8 mouse cellular contexts compared by ENCODE assay signal in genomic region chr12:84180701-84181435, GRCm38 (mm10). TPM values are rescaled to one million over a fixed set of nuclear protein-coding genes. Genes with fewer than 3 reads are reported as not detected.
A peak's percentile ranks its signal among the peaks of the same experiment; 100 is the strongest.
DNase-seq lines count a peak whose midpoint lies in the region; TF ChIP-seq lines count a peak whose summit lies in the region.

No protein-coding gene starts in this region.

- dilution Hi-C loops in CH12.LX (cut with MboI; ENCODE audit: extremely low pct_ligation_motif_present, extremely low pct_unique_long_range_greater_than_20kb, low sequenced_read_pairs), result no loop called here

- no peaks in the 10 kb centered on the region for H3K27me3 ChIP-seq in CH12.LX (replicated peaks)
- no peaks in the 10 kb centered on the region for H3K27me3 ChIP-seq in forebrain, embryonic 10.5 days (ENCODE audit: poor library complexity, severe bottlenecking)

- H3K27ac ChIP-seq in CH12.LX (ENCODE audit: insufficient read depth, low read depth), result no peak overlapping the region
- H3K27ac ChIP-seq in forebrain, embryonic 10.5 days, result peak overlapping the region; percentile 45; the same call in 1 of the 2 replicates

- no peak for TF ChIP-seq POLR2A in CH12.LX (IDR thresholded peaks at IDR 0.05; ENCODE audit: low read depth, low read length)

- no peak for TF ChIP-seq EP300 in CH12.LX (IDR thresholded peaks at IDR 0.05; ENCODE audit: low read length)

- in situ Hi-C loops in CH12.LX (cut with MboI; ENCODE audit: low pct_ligation_motif_present, low pct_unique_long_range_greater_than_20kb, low sequenced_read_pairs), result no loop called here

- no peak for TF ChIP-seq RAD21 in CH12.LX (IDR thresholded peaks at IDR 0.05; ENCODE audit: low read depth, low read length)

- H3K4me2 ChIP-seq in CH12.LX (ENCODE audit: insufficient read depth, low read depth, poor library complexity, severe bottlenecking), result no peak overlapping the region

- 84% methylated on average over 8 of the region's 8 CpGs for WGBS in forebrain, embryonic 10.5 days

- no peak overlapping the region for H3K9ac ChIP-seq in CH12.LX (ENCODE audit: insufficient read depth, low read depth)

- H3K4me3 ChIP-seq in CH12.LX (replicated peaks in 1 of 3; ENCODE audit: low read depth in 2 of 3, low read length in 2 of 3, poor library complexity in 1 of 3), result no peak overlapping the region
- H3K4me3 ChIP-seq in forebrain, embryonic 10.5 days, result peak overlapping the region; percentile 14; the same call in 1 of the 2 replicates

- peaks cover 6% of the 10 kb centered on the region for H3K9me3 ChIP-seq in CH12.LX (replicated peaks; ENCODE audit: low read length)
- H3K9me3 ChIP-seq in forebrain, embryonic 10.5 days, result no peaks in the 10 kb centered on the region

- TF ChIP-seq CTCF in CH12.LX (conservative IDR thresholded peaks at IDR 0.05 in 1 of 2, IDR thresholded peaks at IDR 0.05 in 1 of 2; ENCODE audit: low read depth in 2 of 2, low read length in 2 of 2), result no peak

- peaks cover 0 to 46% of the 10 kb centered on the region in 2 experiments for H3K36me3 ChIP-seq in CH12.LX (replicated peaks in 1 of 2; ENCODE audit: control insufficient read depth in 1 of 2, insufficient read depth in 1 of 2, low read length in 1 of 2)
- peaks cover 18% of the 10 kb centered on the region for H3K36me3 ChIP-seq in forebrain, embryonic 10.5 days (replicated peaks)

- no peak for DNase-seq in CH12.LX (ENCODE audit: extremely low read depth)
- DNase-seq in adrenal gland, adult 8-10 months, result peak; percentile 89
- DNase-seq in forebrain, embryonic 10.5 days (ENCODE audit: extremely low spot score, low spot score), result no peak
- DNase-seq in heart, postnatal 10 days, result peak; percentile 87 to 88
- DNase-seq in kidney, postnatal 25 days, result peak; percentile 87 to 92
- DNase-seq in lung, postnatal 25 days (ENCODE audit: low spot score), result peak; percentile 88
- DNase-seq in spleen, postnatal 4 days (ENCODE audit: low spot score in 2 of 2), result peak; percentile 84 to 88
- DNase-seq in left cerebral cortex, postnatal 25 days (ENCODE audit: low spot score in 2 of 2), result no peak

- peaks cover 22 to 80% of the 10 kb centered on the region in 2 experiments for H3K4me1 ChIP-seq in CH12.LX (ENCODE audit: control insufficient read depth in 1 of 2, insufficient read depth in 2 of 2)
- H3K4me1 ChIP-seq in forebrain, embryonic 10.5 days, result peaks cover 61% of the 10 kb centered on the region

- peaks cover 19% of the 10 kb centered on the region; the same call in 1 of the 2 replicates for H3K79me2 ChIP-seq in CH12.LX (replicated peaks; ENCODE audit: control insufficient read depth, extremely low read depth, insufficient read depth, poor library complexity, severe bottlenecking)

- intact Hi-C loops in heart, postnatal 10 days (cut with DNase I), result no loop called here
- intact Hi-C loops in left cerebral cortex, postnatal 25 days (cut with DNase I), result no loop called here

TF ChIP-seq in CH12.LX, 34 proteins besides CTCF, POLR2A, EP300 and RAD21:
- peak; percentile 29; the same call in 1 of the 2 replicates for TF ChIP-seq BHLHE40 (IDR thresholded peaks at IDR 0.05; ENCODE audit: low read depth, low read length)
- TF ChIP-seq SMC3 (IDR thresholded peaks at IDR 0.05; ENCODE audit: low read depth, low read length), result no peak

RNA-seq across cellular contexts. Expression of gene Pnma1, which starts 32.6 kb away (rescaled TPM):
- total RNA-seq in CH12.LX (2012; rRNA removed), result 0.13 and 0.21 TPM in 2 replicates
- not detected in 2 replicates for total RNA-seq in CH12.LX (2014; rRNA removed)
- polyA plus RNA-seq in CH12.LX (2012; ENCODE audit: insufficient read length, low read depth), result 0.30 TPM in 2 replicates
- under 1 TPM; 0.09 to 0.56 (median 0.35) TPM for total RNA-seq in adrenal gland, adult 8-10 months (2022)
- polyA plus RNA-seq in forebrain, embryonic 10.5 days (2016; fragmentation: Nextera tagmentation; extraction: Ambion mirVana), result 1.3 and 1.8 TPM in 2 replicates
- total RNA-seq in heart, postnatal 10 days (2021), result under 1 TPM; 0.35 to 0.43 TPM
- total RNA-seq in left cerebral cortex, postnatal 25 days (2021), result 1 to 10 TPM; 4.9 to 5.2 TPM

RNA-seq across cellular contexts. Expression of gene Elmsan1, which starts 37.8 kb away (rescaled TPM):
- total RNA-seq in CH12.LX (2012; rRNA removed) (5.6 TPM in 2 replicates), CH12.LX (2014; rRNA removed) (2.0 and 2.2 TPM in 2 replicates)
- 12.4 and 14.3 TPM in 2 replicates for polyA plus RNA-seq in CH12.LX (2012; ENCODE audit: insufficient read length, low read depth)
- total RNA-seq in adrenal gland, adult 8-10 months (2022), result 10 to 100 TPM; 21.2 to 31.2 (median 27.3) TPM
- 7.0 and 8.7 TPM in 2 replicates for polyA plus RNA-seq in forebrain, embryonic 10.5 days (2016; fragmentation: Nextera tagmentation; extraction: Ambion mirVana)
- total RNA-seq in heart, postnatal 10 days (2021), result 10 to 100 TPM; 19.5 to 20.3 TPM
- total RNA-seq in left cerebral cortex, postnatal 25 days (2021), result 10 to 100 TPM; 15.0 to 15.7 TPM

Comparison
In these comparisons a context has a peak if more than half of its experiments do, and no peak if none do; other contexts are left out.
1. DNase-seq: peak in adrenal gland, adult 8-10 months (single experiment), heart, postnatal 10 days (2 of 2), kidney, postnatal 25 days (2 of 2), lung, postnatal 25 days (single experiment) and spleen, postnatal 4 days (2 of 2); none in CH12.LX (single experiment), forebrain, embryonic 10.5 days (single experiment) and left cerebral cortex, postnatal 25 days (0 of 2).